Mouse (Mus musculus) kidney, adult 2 months (tissue): ENCODE results near the gene Golga2.

Experiments used
- CTCF ChIP-seq: fragments of 200-500 bp; conservative IDR thresholded peaks from 2 replicates; pipeline ENCODE4 v1.5.1; 2011; ENCODE audit warnings: low read depth, mild to moderate bottlenecking, control low read depth, low read length, moderate library complexity, mixed read lengths; ENCODE audit not compliant: insufficient read depth, insufficient read length
- POLR2A ChIP-seq: fragments of 200-500 bp; IDR thresholded peaks from one replicate; pipeline ENCODE4 v1.6.1; 2011; ENCODE audit warnings: low read depth, low read length, control low read depth

- no peak for TF ChIP-seq POLR2A
- peak; percentile 34 for TF ChIP-seq CTCF
These were observed 15.8 kb downstream of the Golga2 start for GRCm38 (mm10) chr2:32302952-32303351.
